Mouse (Mus musculus) ovary, postnatal 36 days (tissue): ENCODE measurements around the gene Zbtb21.
"Not testable (repeated sequence)": the region's sequence is repeated elsewhere in the genome, so short reads cannot be mapped to it uniquely, and the experiment has no call there.

Experiments used
- DNase-seq: peaks from one replicate; pipeline ENCODE4 v3.0.0; 2022; ENCODE audit warnings: low spot score, mixed read lengths

The Zbtb21 gene

DNA sequence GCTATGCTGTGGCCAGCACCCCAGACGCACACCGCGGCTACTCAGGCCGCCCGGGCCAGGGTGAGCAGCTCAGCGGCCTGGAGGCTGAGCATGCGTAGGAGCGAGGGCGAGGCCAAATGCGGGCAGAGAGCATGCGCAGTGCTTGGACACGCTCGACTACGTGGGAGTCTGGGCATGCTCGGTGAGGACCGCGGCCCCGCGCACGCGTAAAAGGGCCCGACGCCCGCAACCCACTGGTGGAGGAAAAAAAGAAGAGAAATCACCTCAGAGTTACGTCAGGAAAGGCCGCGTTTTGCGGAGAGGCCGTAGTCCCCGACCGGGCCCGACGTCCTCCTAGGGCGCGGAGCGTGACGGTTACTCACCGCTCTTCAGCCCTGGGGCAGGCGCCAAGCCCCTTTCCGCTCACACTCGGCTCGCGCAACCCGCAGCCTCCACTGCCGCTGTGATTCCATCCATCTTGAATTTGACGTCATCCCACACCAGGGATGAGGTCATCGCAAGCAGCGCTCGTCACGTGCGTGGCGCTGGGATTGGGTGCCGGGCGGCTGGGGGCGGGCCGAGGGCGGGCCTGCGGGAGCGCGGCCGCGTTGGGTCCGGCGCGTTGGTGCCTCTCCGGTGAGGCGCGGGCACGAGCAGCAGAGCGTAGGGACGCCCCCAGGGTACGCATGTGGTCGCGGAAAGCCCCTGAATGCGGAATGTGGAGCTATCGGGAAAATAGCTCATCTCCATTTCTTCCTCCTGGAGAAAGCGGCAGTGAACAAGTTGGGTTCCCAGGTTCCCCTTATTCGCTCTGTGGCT, at the start of gene Zbtb21, which contains the start of gene C2cd2:
TSS of gene Zbtb21 (minus strand) at position 472 of the 798 bp plus-strand sequence.
TSS of gene C2cd2 (minus strand) at position 448 of the 798 bp plus-strand sequence.
- DNase-seq, result peak; percentile 97

DNA sequence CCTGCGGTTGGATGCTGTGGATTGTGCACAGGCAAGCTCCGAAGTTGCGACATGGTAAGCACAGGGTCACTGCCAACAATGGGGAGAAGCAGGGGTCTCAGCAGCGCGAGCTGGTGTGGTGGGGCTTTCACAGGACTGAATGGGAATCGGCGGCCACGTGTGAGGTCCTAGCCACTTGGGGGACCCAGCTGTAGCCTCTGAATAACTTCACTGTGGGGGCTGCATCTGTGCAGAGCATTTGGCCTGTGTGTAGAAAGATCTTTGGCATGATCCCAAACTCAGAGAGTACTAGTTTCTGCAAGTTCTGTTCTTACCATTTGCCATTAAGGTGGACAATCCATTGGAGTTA, 34.9 kb upstream of the Zbtb21 start:
- DNase-seq, result not testable (repeated sequence)

DNA sequence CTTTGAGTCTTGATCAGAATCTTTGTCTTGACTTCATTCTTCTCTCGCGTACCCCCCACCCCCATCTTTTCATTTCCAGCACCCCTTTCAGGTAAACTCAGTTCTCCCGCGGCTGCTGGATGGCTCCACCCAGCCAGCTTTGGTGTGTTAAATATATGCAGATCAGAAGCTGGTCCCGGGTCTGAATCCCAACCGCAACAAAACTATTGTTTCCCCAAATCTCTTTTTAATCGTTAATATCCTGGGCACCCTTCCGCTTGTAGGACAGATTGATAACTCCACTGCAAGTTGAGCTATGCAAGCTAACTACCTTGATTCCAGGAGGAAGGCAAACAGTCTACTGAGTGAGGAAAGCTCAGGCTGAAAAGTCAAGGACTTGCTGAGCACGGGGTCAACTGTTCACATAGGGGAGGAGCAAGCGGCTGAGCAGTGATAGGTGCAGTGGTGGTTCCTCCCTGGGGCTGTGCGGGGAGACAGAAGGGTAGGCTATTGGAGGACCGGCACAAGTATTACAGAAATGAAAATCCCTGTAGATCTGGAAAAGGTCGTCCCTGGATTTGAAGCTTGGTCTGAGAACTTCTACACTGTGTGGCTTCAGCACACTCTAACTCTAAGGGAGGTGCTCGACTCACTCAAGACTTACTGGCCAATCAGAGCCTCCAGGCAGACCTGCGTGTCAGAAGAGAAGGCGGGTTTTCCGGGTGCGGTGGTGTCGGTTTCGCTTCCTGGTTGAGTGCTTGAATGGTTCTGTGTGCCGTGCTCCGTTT, 34.4 kb upstream of the Zbtb21 start, which contains the start of gene B230307C23Rik:
TSS of gene B230307C23Rik (plus strand) at position 700 of the 767 bp plus-strand sequence.
- peak; percentile 72 for DNase-seq

DNA sequence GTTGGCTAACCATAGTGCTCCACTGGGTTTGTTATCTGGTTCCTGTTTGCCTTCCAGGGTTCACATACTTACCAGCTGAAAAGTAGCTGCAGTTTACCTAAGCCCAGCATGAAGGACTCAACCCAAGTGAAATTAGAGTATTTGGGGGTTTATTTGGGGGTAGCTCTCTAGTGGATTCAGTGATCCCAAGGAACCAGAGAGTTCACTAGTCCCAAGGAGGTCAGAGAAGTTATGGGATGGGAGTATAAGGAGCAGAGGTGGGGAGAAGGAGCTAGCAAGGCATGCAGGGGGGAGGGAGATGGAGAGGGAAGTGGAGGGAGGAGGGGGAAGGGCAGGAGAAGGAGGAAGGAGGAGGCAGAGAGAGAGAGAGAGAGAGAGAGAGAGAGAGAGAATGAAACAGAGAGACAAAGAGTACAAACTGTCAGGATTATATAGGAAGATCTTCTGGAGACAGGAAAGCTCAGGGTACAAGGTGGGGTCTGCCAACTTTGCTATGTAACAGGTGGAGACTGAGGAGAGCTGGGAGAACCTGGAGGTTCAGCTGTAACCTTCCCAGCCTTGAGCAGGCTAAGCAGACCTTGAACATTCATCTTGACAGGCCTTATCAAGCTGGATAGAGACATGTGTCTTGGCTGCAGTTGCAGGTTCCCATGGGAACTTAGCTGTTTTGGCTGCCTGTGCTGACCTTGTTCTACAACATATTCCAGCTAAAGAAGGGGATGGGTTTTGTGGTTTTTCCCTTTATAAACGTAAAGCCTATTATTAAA, 33.6 kb upstream of the Zbtb21 start:
- peak; percentile 27 for DNase-seq

DNA sequence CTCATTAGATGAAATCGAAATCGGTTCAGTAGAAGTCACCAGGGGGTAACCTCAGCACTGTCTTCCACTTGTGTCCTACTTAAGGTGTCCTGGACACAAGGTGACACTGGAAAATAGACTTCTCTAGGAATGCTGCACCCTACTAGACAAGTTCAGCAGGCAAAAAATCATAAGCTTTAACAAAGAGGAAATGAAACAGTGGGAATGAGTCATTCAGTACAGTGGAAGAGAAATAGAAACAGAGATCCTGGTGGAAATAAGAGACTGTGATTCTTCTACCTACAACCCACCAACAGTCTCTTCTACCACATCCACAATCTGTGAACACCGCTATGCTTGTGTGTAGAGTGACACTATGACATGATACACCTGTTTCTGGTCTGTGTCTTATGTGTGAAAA, 30.1 kb upstream of the Zbtb21 start:
- not testable (repeated sequence) for DNase-seq

DNA sequence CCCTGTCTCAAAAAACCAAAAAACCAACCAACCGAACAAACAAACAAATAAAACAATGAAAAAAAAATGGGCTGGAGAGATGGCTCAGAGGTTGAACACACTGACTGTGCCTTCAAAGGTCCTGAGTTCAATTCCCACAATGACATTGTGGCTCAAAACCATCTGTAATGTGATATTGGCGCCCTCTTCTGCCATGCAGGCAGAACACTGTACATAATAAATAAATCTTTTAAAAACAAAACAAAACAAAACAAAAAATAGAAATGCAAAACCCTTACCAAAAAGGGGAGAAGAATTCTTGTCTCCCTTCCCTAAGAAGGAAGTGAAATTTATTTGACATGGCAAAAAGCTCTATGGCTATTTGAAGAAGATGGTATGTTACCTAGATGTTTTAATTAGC, 29.1 kb upstream of the Zbtb21 start:
- DNase-seq, result no peak

DNA sequence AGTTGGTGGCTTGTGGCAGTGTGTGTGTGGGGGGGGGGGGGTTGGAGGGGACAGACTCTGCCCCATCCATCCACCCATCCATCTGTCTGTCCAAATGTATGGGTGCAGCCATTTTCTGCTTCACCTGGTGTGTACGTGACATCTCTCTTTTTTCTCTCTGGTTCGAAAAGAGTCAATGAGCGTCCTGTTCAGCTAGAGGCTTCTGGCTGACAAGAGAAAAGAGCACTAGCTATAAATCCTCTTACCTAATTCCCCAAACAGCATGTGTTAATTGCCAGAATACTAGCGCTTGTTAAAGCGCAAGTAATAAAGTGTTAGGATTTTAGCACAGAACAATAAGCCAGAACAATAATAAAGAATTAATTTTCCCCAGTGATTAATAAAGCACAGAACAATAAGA, 22.2 kb upstream of the Zbtb21 start:
- DNase-seq, result no peak

DNA sequence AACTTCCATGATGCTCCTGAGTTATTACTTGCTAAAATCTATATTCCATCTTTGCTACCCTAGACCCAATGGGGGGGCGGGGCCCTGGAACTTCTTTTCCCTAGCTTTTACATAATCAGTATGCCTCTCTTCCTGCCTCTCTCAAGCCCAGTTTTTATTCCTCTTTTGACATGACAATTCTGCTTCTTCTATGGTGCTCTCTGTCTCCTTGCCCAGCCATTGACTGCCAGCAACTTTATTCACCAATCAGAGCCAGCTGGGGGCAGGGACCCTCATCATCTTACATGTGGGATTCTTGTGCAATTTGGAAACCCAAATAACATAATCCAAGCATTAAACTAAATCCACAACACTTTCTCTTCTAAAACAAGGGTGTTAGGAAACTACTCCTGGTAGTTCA, 18.9 kb upstream of the Zbtb21 start:
- no peak for DNase-seq

DNA sequence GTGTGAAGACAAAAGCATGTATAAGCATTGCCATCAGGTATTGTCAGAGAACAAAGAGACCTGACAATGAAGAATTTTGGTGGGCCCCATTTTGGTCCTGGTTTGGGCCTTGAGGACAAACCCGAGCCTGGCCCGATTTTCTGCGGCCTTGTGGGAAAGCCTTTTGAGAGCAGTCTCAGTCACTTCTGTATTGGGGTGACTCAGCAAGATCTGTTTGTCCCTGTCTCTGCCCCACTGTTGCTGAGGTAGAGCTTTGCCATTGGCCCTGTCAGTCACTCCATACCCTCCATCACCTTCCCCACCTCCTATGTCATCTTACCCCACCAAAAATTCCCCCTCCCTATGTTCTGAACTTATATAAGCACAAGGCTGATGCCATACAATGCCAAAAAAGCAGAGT, 15.3 kb upstream of the Zbtb21 start:
- no peak for DNase-seq

DNA sequence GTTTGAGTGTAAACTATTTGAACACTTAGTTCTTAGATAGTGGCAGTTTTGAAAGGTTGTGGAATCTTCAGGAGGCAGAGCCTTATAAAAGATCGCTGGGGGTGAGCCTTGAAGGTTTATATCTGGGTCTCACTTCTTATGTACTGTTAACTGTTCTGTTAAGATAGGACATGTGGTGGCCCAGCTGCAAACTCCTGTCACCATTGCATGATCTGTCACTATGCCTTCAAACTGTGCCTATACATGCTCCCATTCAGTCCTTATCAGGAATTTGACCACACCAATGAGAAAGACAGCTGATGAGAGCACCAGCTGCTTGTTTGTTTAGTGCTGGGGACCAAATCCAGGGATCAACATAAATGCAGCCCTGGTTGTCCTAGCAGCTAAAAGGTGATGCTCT, 14.9 kb upstream of the Zbtb21 start:
- DNase-seq, result no peak

DNA sequence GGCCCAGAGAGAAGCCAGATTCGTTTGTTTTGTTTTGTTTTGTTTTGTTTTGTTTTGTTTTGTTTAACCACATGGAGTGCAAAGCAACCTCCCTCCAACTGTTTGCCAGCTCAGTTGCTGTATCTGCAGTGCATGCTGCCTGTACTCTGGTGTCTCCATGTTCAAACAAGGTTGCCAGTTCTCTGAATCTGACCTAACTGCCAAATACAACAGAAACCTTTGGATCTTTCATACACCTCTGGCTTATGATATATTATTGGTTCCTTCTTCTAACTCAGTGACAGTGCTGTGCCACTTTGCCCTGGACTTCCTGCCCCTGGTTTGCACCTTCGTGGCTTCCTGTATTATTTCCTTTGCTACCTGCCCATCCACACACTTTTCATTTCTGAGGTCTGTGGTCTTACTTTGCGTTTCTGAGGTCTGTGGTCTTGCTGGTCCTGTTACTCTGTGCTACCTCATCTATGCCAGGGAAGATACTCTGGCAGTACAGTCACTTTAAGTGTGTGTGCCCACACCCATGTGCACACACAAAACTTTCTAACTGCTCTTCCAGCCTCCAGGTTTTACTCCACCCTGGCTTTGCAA, 1.6 kb upstream of the Zbtb21 start:
- DNase-seq, result no peak

DNA sequence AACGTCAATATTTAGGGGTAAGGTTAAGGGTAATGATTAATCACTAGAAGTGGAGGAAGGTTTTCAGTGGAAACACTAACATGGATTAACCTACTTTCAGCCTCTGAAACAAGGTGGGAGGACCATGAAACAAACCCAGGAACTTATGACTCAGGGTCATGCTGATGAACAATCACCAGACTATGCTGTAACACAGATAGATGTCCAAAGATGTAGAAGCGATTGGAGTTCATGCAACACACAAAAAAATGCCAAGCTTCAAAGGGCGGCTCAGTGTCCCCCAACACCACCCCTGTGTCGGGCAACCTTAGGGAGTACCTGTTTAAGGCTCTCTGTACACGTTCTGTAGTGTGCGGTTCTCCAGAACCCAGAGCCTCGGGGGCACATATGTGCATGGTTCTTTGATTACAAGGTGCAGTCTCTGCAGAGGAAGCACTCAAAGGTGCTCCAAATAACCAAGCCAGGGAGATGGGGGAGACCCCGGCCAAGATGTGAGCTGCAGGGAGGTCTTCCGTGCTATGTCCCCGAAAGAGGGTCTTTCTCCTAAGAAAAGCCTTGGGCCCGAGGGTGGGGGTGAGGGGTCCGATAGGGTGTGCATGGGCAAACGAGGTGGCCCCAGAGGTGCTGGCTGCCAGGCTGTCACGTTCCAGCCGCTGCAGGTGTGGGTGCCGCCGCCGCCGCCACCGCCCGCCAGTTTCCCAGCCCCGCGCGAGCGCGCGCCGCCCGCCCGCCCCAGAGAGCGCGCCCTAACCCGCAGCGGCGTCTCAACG, 856 bp downstream of the Zbtb21 start:
- DNase-seq, result no peak

DNA sequence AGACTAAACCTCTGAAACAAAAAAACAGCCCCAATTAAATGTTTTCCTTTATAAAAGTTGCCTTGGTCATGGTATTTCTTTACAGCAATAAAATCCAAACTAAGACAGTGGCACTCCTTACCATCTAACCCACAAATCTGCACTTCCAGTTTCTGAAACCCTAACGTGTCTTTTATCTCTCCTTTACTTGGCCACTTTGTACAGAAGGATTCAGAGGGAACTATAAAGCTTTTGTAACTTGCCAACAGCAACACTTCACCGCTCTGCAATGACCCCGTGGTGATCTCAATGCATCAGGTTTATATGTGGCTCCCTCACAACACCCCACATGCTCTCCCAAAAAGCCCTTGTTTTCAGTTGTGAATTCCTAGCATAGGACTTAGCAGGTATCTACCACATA, 2.1 kb downstream of the Zbtb21 start:
- no peak for DNase-seq

DNA sequence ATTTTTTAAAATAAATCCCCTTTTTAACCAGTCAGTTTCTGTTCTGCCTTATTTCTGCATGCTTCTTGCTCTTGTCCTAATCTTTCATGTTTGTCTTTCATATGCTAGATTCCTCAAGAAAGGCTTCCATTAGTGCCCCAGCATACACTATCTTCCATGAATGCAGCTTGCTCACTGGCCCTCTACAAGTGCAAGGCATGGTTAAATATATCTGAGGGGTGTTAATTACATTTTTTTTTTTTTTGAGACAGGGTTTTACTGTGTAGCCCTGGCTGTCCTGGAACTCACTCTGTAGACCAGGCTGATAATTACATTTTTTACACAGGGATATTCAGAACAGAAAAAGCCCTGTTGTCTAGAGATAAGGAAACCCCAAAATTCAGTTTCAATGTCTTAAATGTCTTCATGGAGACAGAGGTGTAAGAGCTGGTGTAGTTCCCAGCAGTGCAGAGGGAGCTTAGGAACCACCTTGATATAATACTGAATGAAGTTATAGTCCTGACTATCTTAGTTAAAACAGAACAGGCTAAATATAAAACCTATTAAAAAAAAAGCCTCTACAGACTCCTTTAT, 3.9 kb downstream of the Zbtb21 start:
- no peak for DNase-seq

DNA sequence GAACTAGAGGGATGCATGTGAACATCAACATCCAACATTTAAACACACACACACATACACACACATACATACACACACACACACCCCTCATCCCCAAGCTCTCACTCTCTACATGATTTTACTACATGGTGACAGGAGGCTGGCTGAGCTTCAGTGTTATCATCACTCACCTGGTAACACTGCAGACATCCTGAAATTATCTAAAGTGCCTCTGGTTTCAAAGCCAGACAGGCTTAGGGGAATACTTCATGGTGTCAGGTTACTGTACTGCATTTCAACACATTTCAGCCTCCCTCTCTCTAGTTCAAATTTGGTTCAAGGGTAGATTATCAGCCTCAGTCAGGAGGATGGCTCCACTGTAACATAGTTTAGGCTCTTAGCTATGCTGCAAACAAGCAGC, 4.8 kb downstream of the Zbtb21 start:
- DNase-seq, result no peak

DNA sequence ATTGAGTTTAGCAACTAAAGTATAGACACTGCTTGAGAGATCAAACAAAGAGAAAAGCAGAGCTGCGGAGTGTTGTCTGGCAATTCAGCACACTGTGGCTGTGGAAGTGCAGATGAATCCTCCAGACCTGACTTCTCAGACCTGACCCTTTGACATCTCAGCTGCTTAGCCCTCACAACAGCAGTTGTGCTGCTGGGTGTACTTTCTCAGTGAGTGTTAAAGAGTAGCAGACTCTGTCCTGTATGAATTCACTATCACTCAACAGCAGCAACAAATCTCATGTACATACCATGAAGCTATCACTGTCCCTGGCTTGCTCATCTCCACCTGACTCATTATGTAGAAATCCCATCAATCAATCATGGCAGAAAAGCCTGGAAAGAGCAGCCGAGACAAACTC, 6.4 kb downstream of the Zbtb21 start:
- no peak for DNase-seq

DNA sequence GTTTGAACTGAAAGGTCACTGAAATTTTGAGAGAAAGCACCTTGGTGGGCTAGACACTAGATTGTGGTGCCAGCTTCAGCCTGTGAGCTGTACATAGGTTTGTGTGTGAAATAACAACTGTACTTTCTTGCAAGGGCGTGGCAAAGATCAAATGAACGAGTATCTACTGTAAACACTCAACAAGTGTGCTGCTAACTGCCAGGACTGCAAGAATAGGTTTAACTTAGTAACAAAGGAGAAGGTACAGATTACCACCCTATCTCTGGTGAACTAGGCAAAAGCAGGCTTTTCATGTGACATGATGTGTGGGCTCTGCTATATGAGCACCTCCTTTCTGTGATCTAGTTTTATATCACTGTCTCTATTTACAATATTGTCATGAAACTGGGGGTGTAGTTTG, 9.1 kb downstream of the Zbtb21 start:
- no peak for DNase-seq

DNA sequence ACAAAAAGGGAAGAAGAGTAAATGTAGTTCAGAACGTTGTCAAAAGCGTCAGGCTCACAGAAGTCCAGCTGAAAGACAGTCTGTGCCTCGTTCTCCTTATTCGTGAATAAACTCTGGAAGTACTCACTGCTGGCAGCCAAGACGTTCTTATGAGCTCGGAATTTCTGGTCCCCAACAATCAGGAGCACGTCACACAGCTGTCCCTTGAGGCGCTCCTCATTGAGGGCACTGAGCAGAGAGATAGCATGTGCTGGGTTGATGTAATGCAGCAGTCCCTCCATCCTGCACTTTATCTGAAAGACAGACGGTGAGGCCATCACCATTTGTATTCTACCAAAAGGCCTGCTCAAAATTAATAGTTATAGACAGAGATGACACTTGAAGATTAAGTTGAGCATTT, 9.6 kb downstream of the Zbtb21 start:
- no peak for DNase-seq

DNA sequence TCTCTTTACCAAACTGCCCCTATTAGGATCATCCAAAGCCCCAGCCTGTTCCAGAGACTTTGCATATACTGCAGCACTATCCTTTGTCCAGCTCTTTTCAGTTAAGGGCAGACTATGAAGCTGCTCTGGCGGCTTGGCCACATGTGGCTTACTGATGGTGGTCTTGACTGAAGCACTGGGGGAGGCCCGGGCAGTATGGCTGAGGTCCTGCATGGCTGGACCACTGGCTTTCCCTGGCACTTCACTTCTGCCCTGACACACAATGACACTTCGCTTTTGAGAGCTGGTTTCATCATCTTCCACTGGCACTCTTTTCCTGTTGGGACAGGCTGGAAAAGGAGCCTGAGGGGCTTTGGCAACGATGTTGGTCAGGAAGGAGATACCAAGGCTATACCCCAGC, 10.1 kb downstream of the Zbtb21 start:
- DNase-seq, result no peak

DNA sequence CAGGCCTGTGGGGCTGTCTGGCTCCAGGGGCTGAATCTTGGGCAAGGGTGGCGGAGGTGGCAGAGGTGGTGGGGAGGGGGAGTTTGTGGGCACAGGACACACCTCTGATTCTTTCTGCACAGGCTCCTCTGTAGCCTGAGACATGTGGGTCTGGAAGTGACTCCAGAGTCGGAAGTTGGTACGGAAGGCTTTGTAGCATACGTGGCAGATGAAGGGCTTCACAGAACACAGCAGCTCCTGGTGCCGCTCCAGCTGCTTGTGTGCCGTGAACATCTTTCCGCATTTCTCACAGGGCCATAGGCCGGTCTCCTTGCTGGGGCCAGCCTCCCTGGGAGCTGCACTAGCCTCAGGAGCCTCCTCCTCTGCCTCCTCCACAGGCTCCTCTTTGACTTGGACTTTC, 12.4 kb downstream of the Zbtb21 start:
- no peak for DNase-seq

DNA sequence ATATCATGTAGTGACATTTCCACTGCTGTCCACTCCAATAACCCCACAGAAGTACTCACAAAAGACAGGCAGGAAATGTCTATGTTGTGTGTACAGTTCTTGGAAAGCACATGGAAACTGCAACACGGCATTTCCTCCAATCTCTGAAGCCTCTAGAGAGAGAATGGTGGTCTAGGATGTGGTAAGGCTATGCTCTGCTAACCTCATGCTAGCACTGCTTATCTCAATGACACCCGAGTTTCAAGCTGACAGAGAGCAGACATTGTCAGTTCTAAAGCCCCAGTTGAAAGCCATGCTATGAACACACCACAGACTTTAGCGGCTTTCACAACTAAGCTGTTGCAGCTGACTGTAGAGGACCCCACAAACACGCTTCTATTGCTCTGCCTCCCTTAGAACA, 13.6 kb downstream of the Zbtb21 start:
- DNase-seq, result no peak
